Mouse (Mus musculus): ENCODE results near the gene Hist1h4j.

DNA sequence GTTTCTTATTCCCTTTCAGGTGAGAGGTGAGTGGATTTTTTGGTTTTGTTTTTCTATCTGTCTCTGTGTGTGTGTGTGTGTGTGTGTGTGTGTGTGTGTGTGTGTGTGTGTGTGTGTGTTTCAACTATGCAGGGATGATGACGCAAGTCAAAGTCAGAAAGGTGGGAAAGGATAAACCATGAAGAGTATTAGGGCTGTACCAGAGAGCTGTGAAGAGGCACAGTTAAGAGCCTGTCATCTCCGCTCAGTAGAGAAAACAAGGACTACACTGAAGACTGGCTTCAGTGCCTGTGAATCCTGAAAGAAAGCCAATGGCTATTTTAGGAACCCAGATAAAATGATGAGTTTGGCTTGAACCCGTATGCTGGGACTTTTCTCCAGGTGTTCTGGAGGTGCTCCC lies 17.0 kb downstream of the Hist1h4j start:
- TF ChIP-seq CTCF (IDR thresholded peaks at IDR 0.05; ENCODE audit: low read depth, low read length), result no peak
- TF ChIP-seq GATA1 (IDR thresholded peaks at IDR 0.05; ENCODE audit: borderline replicate concordance, low read length), result no peak

All from G1E (cell line).